Mouse (Mus musculus) lung, embryonic 14.5 days (tissue): ENCODE data around the gene Bmx. TPM values are rescaled to one million over a fixed set of nuclear protein-coding genes. Genes with fewer than 3 reads are reported as not detected.

Experiments used
- ATAC-seq: fragments of 200-750 bp; cut with Nextera tagmentation; 2 replicates; pipeline ENCODE4 v1.8.0; 2017; ENCODE audit warnings: mild to moderate bottlenecking, moderate TSS enrichment, moderate library complexity; ENCODE audit not compliant: insufficient read depth
- DNase-seq: peaks from one replicate; pipeline ENCODE4 v3.0.0-alpha.2; 2015
- H3K27ac ChIP-seq: fragments of 300-500 bp; sonication (generic); 2 replicates; pipeline ENCODE4 v1.5.1; 2014; ENCODE audit warnings: low read depth, mild to moderate bottlenecking, moderate library complexity
- H3K27me3 ChIP-seq: fragments of 300-500 bp; sonication (generic); 2 replicates; pipeline ENCODE4 v1.6.1; 2014; ENCODE audit warnings: low read length, control low read depth; ENCODE audit not compliant: insufficient read depth
- H3K36me3 ChIP-seq: fragments of 300-500 bp; sonication (generic); 2 replicates; pipeline ENCODE4 v1.6.1; 2014; ENCODE audit warnings: control low read depth; ENCODE audit not compliant: insufficient read depth
- H3K4me1 ChIP-seq: fragments of 300-500 bp; sonication (generic); 2 replicates; pipeline ENCODE4 v1.6.1; 2014; ENCODE audit warnings: antibody characterized with exemption, control low read depth; ENCODE audit not compliant: insufficient read depth
- H3K4me2 ChIP-seq: fragments of 300-500 bp; sonication (generic); 2 replicates; pipeline ENCODE4 v1.6.1; 2014; ENCODE audit warnings: mild to moderate bottlenecking
- H3K4me3 ChIP-seq: fragments of 300-500 bp; sonication (generic); 2 replicates; pipeline ENCODE4 v1.5.1; 2014; ENCODE audit warnings: low read depth, low read length
- H3K9ac ChIP-seq: fragments of 300-500 bp; sonication (generic); 2 replicates; pipeline ENCODE4 v1.6.1; 2014
- H3K9me3 ChIP-seq: fragments of 300-500 bp; sonication (generic); 2 replicates; pipeline ENCODE4 v1.6.1; 2016; ENCODE audit warnings: low read depth, low read length, control low read depth
- CTCF ChIP-seq: IDR thresholded peaks from 2 replicates; pipeline ENCODE4 v1.5.1; 2016; ENCODE audit warnings: antibody characterized with exemption, low read depth
- WGBS: fragments of 180-500 bp; shearing (Covaris S2); extraction: QIAGEN DNeasy Blood & Tissue Kit; methylation state at CpG from one replicate; pipeline ENCODE4 v1.1.7; 2014; 5-methylcytosine and 5-hydroxymethylcytosine counted together
- polyA plus RNA-seq: library from polyadenylated mRNA; unstranded; fragments of >200 nt; fragmentation: Nextera tagmentation; extraction: Ambion mirVana; gene quantifications from 2 replicates; pipeline ENCODE4 v1.2.1, GENCODE M21; 2014

The Bmx gene
- polyA plus RNA-seq, 1 experiment from 2014 or later, result 0.66 TPM

- Histone ChIP-seq H3K4me1 (no peaks in the 10 kb centered on the region), H3K9me3 (no peaks in the 10 kb centered on the region), H3K27ac (no peak overlapping the region), H3K4me2 (no peak overlapping the region), H3K36me3 (no peaks in the 10 kb centered on the region), H3K4me3 (no peak overlapping the region), H3K27me3 (no peaks in the 10 kb centered on the region), H3K9ac (no peak overlapping the region)
- WGBS, result 60% methylated on average over 6 of the region's 6 CpGs
- no peak for ATAC-seq
- no peak for TF ChIP-seq CTCF
- DNase-seq, result no peak
Measured at GRCm38 (mm10) chrX:164145463-164146250, 112.3 kb downstream of the Bmx start.

Other genes starting within 250 kb of the Bmx start
- gene Car5b, start 230.2 kb downstream of the Bmx start, polyA plus RNA-seq, result 0.68 and 0.71 TPM in 2 replicates
- gene Siah1b, start 181.7 kb downstream of the Bmx start, polyA plus RNA-seq, result 33.4 and 34.3 TPM in 2 replicates
- gene Cltrn, start 169.4 kb downstream of the Bmx start, polyA plus RNA-seq, result 0.39 and 0.47 TPM in 2 replicates
- gene Ace2, start 118.9 kb downstream of the Bmx start, polyA plus RNA-seq, result 0.68 and 1.0 TPM in 2 replicates
- 15.1 and 15.9 TPM in 2 replicates for gene Pir, start 11.2 kb upstream of the Bmx start, polyA plus RNA-seq
- gene Vegfd, start 115.2 kb upstream of the Bmx start, polyA plus RNA-seq, result 40.1 and 45.0 TPM in 2 replicates
- gene Piga, start 161.6 kb upstream of the Bmx start, polyA plus RNA-seq, result 21.3 and 23.3 TPM in 2 replicates
- not detected in 2 replicates for gene Asb11, start 178.8 kb upstream of the Bmx start, polyA plus RNA-seq
- not detected in 2 replicates for gene Asb9, start 248.1 kb upstream of the Bmx start, polyA plus RNA-seq